Mouse (Mus musculus) embryonic fibroblast, embryonic 13.5 days (primary cell): ENCODE results near the gene H3f3a.

Experiments
- CTCF ChIP-seq: IDR thresholded peaks from 2 replicates; pipeline ENCODE4 v1.5.1; 2011; ENCODE audit warnings: mild to moderate bottlenecking, control low read depth, low read length, moderate library complexity, borderline replicate concordance; ENCODE audit not compliant: insufficient read depth
- POLR2A ChIP-seq: IDR thresholded peaks from 2 replicates; pipeline ENCODE4 v1.6.1; 2011; ENCODE audit warnings: low read depth, mild to moderate bottlenecking, control low read depth, low read length, moderate library complexity

GRCm38 (mm10) chr1:180757252-180757955, 56.3 kb downstream of the H3f3a start:
- TF ChIP-seq CTCF (no peak), POLR2A (no peak)
